Mouse (Mus musculus) midbrain, postnatal 0 days (tissue): ENCODE results near the gene Nek9. TPM values are rescaled to one million over a fixed set of nuclear protein-coding genes. Genes with fewer than 3 reads are reported as not detected.
A peak's percentile ranks its signal among the peaks of the same experiment; 100 is the strongest.

Experiments used
- ATAC-seq: fragments of 200-750 bp; cut with Nextera tagmentation; 2 replicates; pipeline ENCODE4 v1.8.0; 2017; ENCODE audit warnings: moderate number of reproducible peaks, mild to moderate bottlenecking, moderate TSS enrichment, moderate library complexity; ENCODE audit not compliant: low FRiP score
- DNase-seq: peaks from one replicate; pipeline ENCODE4 v3.0.0-alpha.2; 2015; ENCODE audit warnings: low spot score
- H3K27ac ChIP-seq: fragments of 300-500 bp; sonication (generic); 2 replicates; pipeline ENCODE4 v1.5.1; 2014; ENCODE audit warnings: low read depth, mild to moderate bottlenecking, low read length, mixed read lengths
- H3K27me3 ChIP-seq: fragments of 300-500 bp; sonication (generic); 2 replicates; pipeline ENCODE4 v1.6.1; 2014; ENCODE audit warnings: low read length, control low read depth, mixed read lengths; ENCODE audit not compliant: insufficient read depth
- H3K36me3 ChIP-seq: fragments of 300-500 bp; sonication (generic); 2 replicates; pipeline ENCODE4 v1.6.1; 2014; ENCODE audit warnings: low read length, control low read depth, mixed read lengths; ENCODE audit not compliant: insufficient read depth
- H3K4me1 ChIP-seq: fragments of 300-500 bp; sonication (generic); 2 replicates; pipeline ENCODE4 v1.6.1; 2014; ENCODE audit warnings: mild to moderate bottlenecking, control low read depth, antibody characterized with exemption, low read length, mixed read lengths; ENCODE audit not compliant: insufficient read depth
- H3K4me2 ChIP-seq: fragments of 300-500 bp; sonication (generic); 2 replicates; pipeline ENCODE4 v1.6.1; 2014; ENCODE audit warnings: low read depth, mild to moderate bottlenecking, low read length, mixed read lengths; ENCODE audit not compliant: poor library complexity, severe bottlenecking
- H3K4me3 ChIP-seq: fragments of 300-500 bp; sonication (generic); 2 replicates; pipeline ENCODE4 v1.5.1; 2014; ENCODE audit warnings: low read depth, mild to moderate bottlenecking, low read length, moderate library complexity
- H3K9ac ChIP-seq: fragments of 300-500 bp; sonication (generic); replicated peaks from 2 replicates; pipeline ENCODE4 v1.6.1; 2014; ENCODE audit warnings: mild to moderate bottlenecking, low read length, moderate library complexity, mixed read lengths; ENCODE audit not compliant: poor library complexity, severe bottlenecking
- H3K9me3 ChIP-seq: fragments of 300-500 bp; sonication (generic); 2 replicates; pipeline ENCODE4 v1.6.1; 2016; ENCODE audit warnings: low read length, control low read depth
- CTCF ChIP-seq: IDR thresholded peaks from 2 replicates; pipeline ENCODE4 v1.5.1; 2016; ENCODE audit warnings: antibody characterized with exemption, mild to moderate bottlenecking
- WGBS: fragments of 180-500 bp; shearing (Covaris S2); extraction: QIAGEN DNeasy Blood & Tissue Kit; methylation state at CpG from one replicate; pipeline ENCODE4 v1.1.7; 2014; 5-methylcytosine and 5-hydroxymethylcytosine counted together
- polyA plus RNA-seq: library from polyadenylated mRNA; unstranded; fragments of >200 nt; fragmentation: Nextera tagmentation; extraction: Ambion mirVana; gene quantifications from 2 replicates; pipeline ENCODE4 v1.2.1, GENCODE M21; 2015
- total RNA-seq: library from RNA; depleted of rRNA; stranded (reverse); fragments of >200 nt; gene quantifications from 2 replicates; pipeline ENCODE4 v1.2.3, GENCODE M21; 2014; rRNA removed

Gene Nek9
- 16.5 and 22.8 TPM in 2 replicates for total RNA-seq
- polyA plus RNA-seq, result 7.1 and 7.5 TPM in 2 replicates

GRCm38 (mm10) chr12:85339243-85339729 lies at the start of gene Nek9:
Gene Nek9 (minus strand): TSS chr12:85339362.
- no peaks in the 10 kb centered on the region for H3K9me3 ChIP-seq
- H3K4me2 ChIP-seq, result peak within 1 kb of the TSS; percentile 83
- peaks cover 5% of the 10 kb centered on the region for H3K4me1 ChIP-seq
- TF ChIP-seq CTCF, result no peak
- DNase-seq (peak; percentile 96), ATAC-seq (peak; percentile 91)
- H3K27ac ChIP-seq, result peak within 1 kb of the TSS; percentile 66
- WGBS, result under 1% methylated on average over 30 of the region's 36 CpGs
- H3K9ac ChIP-seq, result peak within 1 kb of the TSS; percentile 95
- H3K36me3 ChIP-seq, result peaks cover 13% of the 10 kb centered on the region
- no peaks in the 10 kb centered on the region for H3K27me3 ChIP-seq
- H3K4me3 ChIP-seq, result peak within 1 kb of the TSS; percentile 99

GRCm38 (mm10) chr12:85385995-85386375 lies 46.8 kb upstream of the Nek9 start:
- DNase-seq, result no peak
- no peaks in the 10 kb centered on the region for H3K27me3 ChIP-seq
- H3K4me3 ChIP-seq, result no peak overlapping the region
- no peak for ATAC-seq
- H3K9ac ChIP-seq, result no peak overlapping the region
- no peaks in the 10 kb centered on the region for H3K4me1 ChIP-seq
- H3K36me3 ChIP-seq, result no peaks in the 10 kb centered on the region
- TF ChIP-seq CTCF, result no peak
- H3K4me2 ChIP-seq, result no peak overlapping the region
- WGBS, result 61% methylated on average over 5 of the region's 5 CpGs
- no peaks in the 10 kb centered on the region for H3K9me3 ChIP-seq
- H3K27ac ChIP-seq, result no peak overlapping the region

GRCm38 (mm10) chr12:85385329-85385994 lies 46.3 kb upstream of the Nek9 start:
- no peak for ATAC-seq
- no peak overlapping the region for H3K4me2 ChIP-seq
- no peaks in the 10 kb centered on the region for H3K9me3 ChIP-seq
- no peaks in the 10 kb centered on the region for H3K27me3 ChIP-seq
- H3K9ac ChIP-seq, result no peak overlapping the region
- TF ChIP-seq CTCF, result no peak
- no peak for DNase-seq
- no peak overlapping the region for H3K4me3 ChIP-seq
- H3K36me3 ChIP-seq, result no peaks in the 10 kb centered on the region
- 81% methylated on average over 10 of the region's 10 CpGs for WGBS
- no peaks in the 10 kb centered on the region for H3K4me1 ChIP-seq
- no peak overlapping the region for H3K27ac ChIP-seq

GRCm38 (mm10) chr12:85382761-85383680 lies 43.9 kb upstream of the Nek9 start:
- Histone ChIP-seq H3K4me3 (no peak overlapping the region), H3K27me3 (0 out of 2 replicates have a peak, but pooled peaks cover 2% of the 10 kb centered on the region), H3K36me3 (no peaks in the 10 kb centered on the region), H3K9ac (no peak overlapping the region), H3K9me3 (no peaks in the 10 kb centered on the region), H3K4me1 (no peaks in the 10 kb centered on the region), H3K27ac (no peak overlapping the region), H3K4me2 (no peak overlapping the region)
- no peak for TF ChIP-seq CTCF
- ATAC-seq, result no peak
- DNase-seq, result no peak
- WGBS, result 78% methylated on average over 14 of the region's 14 CpGs

GRCm38 (mm10) chr12:85381570-85381969 lies 42.4 kb upstream of the Nek9 start:
- Histone ChIP-seq H3K27me3 (0 out of 2 replicates have a peak, but pooled peaks cover 2% of the 10 kb centered on the region), H3K36me3 (no peaks in the 10 kb centered on the region), H3K4me1 (no peaks in the 10 kb centered on the region), H3K27ac (no peak overlapping the region), H3K9me3 (no peaks in the 10 kb centered on the region), H3K4me2 (no peak overlapping the region), H3K9ac (no peak overlapping the region), H3K4me3 (no peak overlapping the region)
- WGBS, result 89% methylated on average over 6 of the region's 6 CpGs
- TF ChIP-seq CTCF, result no peak
- ATAC-seq, result no peak
- no peak for DNase-seq
